Mouse (Mus musculus) liver, adult (tissue): Measurements from ENCODE around the gene Cdkal1.

Source experiments
- GATA4 ChIP-seq: IDR thresholded peaks from 2 replicates; pipeline ENCODE4 v1.6.1; 2014; ENCODE audit warnings: mild to moderate bottlenecking, low read length; ENCODE audit not compliant: insufficient replicate concordance

Gene Cdkal1

DNA sequence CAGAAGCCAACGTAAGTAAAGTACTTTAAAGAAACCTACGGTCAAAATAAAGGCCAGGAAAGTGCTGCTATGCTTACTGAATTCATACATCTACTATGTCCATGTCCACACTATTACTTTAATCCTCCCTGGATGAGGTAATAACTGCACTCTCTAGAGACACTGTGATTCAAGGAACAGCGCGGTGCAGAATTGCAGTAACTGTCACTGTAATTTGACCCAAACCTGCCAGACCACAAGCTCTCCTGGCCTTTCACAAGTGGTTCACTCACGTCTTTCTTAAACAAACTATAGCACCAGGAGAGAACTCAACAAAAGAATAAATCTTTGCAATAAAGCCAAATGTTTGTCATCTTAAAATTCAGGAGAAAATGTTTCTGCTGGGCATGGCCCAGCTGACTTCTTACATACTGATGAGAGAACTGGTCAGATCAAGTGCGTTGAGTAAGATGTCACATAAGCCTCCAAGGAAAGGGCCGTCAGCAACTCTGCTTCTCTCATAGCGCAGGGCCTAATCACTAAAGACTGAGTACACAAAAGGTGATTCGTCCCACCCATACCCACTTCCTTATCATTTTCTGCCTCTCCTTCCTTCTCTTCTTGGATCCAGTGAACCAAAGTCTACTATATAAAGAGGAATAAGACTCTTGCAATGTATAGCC lies 504.3 kb downstream of the Cdkal1 start:
- no peak for TF ChIP-seq GATA4

DNA sequence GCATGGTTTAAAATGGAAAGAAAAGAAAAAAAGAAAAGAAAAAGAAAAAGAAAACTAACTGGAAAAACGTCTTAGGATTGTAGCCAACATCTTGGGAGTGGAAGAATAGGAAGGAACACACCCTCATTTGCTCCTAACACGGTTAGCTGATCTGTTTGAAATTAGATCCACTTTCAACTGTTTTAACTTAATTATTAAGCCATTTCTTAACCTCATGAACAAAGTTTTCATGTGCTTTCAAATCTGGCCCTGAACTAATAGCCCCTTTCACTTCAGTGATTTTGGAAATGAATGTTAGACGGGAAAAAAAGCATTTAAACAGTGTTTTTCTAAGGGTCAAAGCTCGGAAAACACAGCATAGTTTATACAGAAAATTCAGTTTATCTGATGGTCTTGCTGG lies 505.5 kb downstream of the Cdkal1 start:
- no peak for TF ChIP-seq GATA4

DNA sequence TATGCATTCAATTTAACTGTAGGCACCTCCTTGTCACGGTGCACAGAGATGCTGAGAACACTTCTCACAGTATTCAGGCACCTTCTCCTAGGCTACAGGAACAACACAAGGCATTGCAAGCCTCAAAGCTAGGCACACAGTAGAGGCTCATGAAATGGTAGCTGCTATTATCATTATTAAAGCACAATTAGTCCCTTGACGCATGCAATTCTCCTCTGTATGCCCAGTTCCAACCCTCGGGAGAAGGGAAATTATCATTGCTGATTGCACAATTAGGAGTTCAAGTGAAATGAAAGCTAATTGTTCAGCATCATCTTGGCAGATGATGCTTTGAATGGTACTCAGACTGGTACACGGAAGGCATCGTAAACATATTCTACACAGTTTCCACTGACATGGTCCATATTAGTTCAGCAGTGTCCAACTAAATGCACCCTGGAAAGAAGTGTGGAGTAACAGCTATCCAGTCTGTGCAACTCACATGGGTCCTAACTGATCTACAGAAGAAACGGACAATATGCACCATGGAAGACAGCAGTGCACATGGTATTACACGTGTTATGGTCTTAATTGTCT lies 506.0 kb downstream of the Cdkal1 start:
- no peak for TF ChIP-seq GATA4

DNA sequence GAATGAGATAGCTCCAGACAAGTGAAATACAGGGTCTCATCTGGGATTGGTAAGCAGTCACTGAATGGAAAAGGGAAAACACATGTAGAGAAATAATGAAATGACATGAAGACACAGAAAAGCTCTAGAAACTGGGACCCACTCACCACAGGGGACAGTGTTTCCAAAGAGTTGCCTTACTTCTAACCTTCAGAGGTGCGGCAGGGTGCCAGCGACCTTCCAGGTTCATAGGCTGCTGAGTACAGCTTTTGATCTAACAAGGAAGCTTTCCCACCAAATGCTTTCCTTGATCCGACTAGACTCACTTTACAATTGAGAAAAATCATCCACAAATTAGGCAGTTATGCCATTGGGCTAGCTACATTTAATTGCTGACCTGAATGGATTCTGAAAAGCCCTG lies 507.1 kb downstream of the Cdkal1 start:
- TF ChIP-seq GATA4, result no peak

DNA sequence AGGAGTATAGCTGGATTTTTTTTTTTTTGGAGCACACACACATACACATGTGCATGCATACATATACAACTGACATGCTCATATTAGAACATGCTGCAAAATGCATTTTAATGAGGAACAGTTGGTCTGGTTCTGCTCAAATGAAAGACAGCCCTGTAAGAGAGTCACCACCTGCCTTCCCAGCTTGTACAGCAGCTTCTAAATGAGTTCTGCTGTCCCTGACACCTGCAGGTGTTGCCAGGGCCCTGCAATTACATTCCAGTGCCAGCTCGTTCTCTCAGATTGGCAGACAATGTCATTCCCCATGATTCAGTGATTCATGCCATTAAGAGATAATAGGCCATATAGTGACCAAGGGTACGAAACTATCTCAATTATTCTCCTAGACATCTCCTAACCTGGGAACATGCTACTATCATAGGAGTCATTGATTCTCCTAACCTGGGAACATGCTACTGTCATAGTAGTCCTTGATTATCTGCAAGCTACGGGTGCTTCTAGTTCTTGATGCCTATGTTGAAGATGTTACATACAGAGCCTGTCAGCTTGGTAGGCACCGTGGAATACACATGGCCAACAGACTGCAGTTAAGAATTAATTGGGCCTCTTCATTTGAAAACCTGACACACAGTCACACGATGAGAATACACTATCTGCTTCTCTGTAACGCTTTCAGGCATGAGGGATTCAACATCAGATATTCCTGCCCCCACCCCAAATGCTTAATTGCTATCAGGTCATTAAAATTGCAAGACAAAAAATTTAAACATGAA lies 522.6 kb downstream of the Cdkal1 start:
- TF ChIP-seq GATA4, result no peak

DNA sequence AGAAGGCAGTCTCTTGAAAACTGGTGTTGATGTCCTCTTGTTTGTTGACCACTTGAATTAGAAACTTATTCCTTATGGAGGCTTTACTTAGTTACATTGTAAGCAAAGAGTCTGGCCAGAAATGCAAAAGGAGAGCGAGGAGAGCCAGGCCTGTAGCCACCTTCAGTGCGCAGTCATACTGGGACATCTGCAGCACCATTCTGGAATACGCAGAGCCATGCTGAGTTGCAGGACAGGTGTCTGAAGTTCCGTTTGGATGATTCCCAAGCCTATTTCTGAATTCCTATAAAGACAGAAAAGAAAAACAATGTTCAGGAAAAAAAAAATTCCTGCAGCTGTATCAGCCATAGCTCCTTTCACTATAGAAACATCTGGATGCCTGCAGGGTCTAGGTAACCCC lies 529.5 kb downstream of the Cdkal1 start:
- no peak for TF ChIP-seq GATA4

DNA sequence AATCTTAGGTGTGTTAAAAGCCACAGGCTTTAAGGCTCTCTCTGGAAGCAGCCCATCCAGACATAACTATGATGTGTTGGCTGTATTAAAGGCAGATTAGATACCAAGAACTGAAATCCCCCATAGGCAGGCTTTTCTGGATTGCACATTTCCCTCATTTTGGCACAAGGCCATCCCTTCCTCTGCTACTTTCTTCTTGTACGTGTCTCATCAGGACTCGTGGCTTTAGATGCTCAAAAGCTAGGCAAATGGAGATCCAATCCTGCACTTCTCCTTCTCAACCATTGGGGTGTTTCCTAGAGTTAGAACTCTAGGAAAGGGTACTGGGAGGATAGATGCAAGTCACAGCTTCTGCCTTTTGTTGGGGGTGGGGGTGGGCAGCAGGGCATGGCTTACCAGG lies 535.1 kb downstream of the Cdkal1 start:
- no peak for TF ChIP-seq GATA4

DNA sequence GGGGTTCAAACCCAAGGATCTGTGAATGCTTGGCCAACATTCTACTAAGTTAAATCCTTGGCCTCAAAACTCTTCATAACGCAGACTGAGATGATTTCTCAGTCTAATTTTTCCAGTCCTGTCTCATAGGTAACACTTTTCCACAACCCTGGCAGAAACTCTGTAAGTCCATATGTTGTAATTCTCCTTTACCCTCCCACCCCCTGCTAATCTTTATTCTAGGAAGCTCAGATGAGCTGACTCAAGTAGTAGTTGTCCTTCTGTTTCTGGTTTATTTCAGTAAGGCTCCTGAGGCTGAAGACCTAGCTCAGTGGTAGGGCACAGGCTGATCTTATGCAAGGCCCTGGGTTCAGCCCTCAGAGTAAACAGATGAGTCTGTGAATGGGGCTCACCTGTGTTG lies 537.8 kb downstream of the Cdkal1 start:
- TF ChIP-seq GATA4, result no peak

DNA sequence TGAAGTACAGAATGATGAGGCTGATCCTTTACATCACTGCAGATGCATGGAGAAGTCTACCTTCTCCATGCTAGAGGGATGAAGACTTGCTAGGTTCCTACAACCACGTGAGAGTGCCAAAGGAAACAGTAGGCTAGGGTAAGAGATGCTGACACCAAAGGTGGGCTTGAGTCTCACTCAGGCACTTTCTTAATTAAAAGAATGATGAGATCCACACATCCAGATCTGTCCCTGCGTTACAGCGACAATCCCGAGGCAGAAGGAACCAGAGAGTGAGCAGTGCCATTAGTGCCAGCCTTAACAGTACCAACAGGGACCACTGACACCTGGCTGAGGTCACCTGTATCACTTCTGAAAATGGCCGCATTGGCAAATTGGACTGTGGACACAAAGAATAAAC lies 539.2 kb downstream of the Cdkal1 start:
- no peak for TF ChIP-seq GATA4

DNA sequence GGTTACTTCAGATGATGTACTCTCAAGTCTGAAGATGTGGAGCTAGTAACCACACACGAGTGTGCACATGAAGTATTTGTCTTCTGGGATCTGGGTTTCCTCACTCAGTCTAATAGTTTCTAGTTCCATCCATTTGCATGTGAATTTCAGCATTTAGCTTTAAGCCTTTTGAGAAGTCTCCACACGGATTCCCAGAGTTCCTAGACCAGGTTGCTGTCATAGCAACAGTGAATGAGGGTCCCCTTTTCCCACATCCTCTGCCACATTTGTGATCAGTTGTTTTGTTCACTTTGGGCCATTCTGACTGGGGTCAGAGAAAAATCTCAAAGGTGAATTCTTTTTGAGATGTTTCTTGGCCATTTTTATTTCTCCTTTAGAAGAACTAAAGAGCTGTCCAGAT lies 543.4 kb downstream of the Cdkal1 start:
- no peak for TF ChIP-seq GATA4

DNA sequence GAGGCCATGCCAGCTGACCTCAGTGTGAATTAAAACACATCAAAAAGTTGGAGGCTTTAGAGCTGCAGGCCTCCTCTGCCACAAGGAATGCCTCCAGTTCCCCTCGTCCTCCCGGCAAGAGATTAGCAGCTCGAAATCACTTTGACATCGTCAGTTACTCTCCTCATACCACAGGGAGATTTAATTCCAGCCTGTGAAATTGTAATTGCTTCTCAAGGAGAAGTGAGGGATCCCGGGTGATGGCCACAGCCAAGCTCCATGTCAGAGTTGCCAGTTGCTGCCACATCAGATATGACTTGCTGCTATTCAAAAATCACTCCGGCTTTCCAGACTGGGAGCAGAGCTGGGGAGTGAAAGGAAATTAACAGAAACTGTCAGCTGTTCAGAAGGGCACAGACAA lies 548.1 kb downstream of the Cdkal1 start:
- no peak for TF ChIP-seq GATA4

DNA sequence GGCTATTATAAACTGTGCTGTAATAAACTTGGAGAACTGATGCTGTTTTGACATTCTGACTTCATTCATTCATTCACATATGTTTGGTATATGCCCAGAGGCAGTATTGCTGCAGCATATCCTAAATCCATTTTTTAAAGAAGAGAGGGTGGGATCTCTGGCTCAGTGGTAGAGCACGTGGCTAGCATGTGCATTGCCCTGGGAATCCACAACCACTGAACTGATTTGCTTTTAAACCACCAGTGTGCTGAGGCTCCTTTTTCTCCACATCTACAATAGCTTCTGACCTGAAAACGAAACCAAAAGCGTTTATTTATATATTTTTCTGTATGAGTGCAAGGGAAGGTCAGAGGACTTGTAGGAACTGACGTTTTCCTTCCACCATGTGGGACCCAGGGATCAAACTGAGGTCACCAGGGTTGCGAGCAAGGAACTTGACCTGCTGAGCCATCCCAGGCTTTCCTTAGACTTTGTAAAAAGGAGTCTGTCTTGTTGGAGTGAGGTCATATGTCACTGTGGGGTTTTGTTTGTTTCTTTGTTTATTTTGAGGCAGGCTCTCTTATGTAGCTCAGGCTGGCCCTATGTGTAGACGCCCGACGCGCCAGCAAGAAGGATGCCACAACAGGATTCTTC lies 562.8 kb downstream of the Cdkal1 start:
- TF ChIP-seq GATA4, result no peak

DNA sequence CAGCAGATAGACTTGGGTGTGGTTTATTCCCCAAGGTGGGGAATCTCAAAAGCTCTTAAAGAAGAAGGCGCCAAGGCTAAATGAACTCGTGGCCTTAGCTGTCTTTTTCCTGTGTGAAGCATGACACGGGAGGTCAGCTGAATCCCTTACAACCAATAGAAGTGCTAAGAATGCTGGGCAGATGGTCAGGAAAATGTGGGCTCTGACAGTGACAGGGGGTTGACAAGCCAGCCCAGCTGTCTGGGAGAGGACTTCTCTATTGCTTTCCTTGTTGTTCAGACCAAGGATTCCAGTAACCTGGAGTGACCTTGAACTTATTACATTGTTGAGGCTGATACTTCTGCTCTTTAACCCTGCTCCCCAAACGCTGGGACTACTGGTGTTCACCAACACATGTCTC lies 564.9 kb downstream of the Cdkal1 start:
- TF ChIP-seq GATA4, result no peak

DNA sequence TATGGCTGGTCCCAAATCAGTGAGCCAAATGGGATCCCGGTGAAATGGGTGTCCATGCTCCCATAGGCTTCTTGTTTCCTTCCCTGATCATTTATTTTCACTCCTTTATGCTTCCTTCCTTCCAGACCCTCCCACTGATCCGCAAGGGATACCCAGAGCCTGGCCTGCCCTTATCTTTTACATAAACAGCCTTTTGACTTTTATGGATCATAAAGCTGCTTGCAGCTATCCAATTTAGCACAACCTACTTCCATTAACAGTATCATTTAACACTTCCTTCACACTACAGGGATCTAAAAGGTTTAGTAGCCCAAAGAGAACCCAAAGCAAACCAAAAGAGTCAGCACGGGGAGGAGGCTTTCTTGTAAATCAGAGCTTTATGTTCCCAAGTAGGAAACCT lies 570.4 kb downstream of the Cdkal1 start:
- TF ChIP-seq GATA4, result no peak

DNA sequence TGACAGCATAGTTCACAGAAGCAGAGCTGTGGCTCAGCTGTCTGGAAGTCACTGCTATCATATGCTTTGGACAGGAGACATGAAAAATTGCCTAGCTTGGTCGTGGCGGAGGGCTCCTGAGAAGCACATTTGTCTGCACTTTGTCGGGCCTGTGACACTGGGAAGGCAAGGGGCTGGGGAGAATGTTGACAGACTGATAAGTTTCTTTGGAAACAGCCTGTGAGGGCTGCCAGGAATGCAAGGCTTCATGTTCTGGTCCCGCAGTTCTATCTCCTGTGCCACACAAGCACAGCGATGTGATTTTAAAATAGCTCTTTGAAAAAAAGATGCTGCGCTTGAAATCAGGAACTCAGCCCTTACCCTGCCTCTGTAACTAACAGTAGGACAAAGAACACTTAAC lies 573.9 kb downstream of the Cdkal1 start:
- TF ChIP-seq GATA4, result no peak

DNA sequence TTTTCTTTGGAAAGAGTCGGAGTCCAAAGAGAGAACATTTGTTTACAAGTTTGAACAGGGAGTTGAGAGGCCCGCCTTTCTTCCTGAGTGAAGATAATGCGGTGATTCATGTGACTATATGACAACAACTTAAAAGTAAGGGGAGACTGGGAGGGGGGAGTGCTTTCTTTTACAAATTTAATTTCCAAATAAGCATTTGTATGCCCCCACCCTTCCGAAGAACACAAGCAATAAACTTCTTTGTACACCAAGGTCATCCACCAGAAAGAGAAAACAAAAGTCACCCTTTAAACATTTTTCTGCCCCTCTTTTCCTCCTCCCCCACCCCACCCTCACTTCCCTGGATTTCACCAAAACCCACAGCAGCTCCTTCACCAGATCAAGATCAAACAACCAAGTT lies 577.3 kb downstream of the Cdkal1 start:
- TF ChIP-seq GATA4, result no peak
